Mouse (Mus musculus) ES-Bruce4 (cell line): ENCODE data around the gene Prkg1. TPM values are rescaled to one million over a fixed set of nuclear protein-coding genes. Genes with fewer than 3 reads are reported as not detected.

ENCODE experiments used
- H3K27ac ChIP-seq: 2 replicates; pipeline ENCODE4 v1.5.1; 2012; ENCODE audit warnings: low read length, inconsistent platforms; ENCODE audit not compliant: insufficient read depth
- H3K27me3 ChIP-seq: 2 replicates; pipeline ENCODE4 v1.6.1; 2012; ENCODE audit warnings: mild to moderate bottlenecking, low read length, inconsistent platforms; ENCODE audit not compliant: control insufficient read depth, poor library complexity, insufficient read depth, severe bottlenecking
- H3K36me3 ChIP-seq: 2 replicates; pipeline ENCODE4 v1.6.1; 2012; ENCODE audit warnings: inconsistent platforms, mild to moderate bottlenecking, low read length, moderate library complexity; ENCODE audit not compliant: control insufficient read depth, poor library complexity, insufficient read depth, severe bottlenecking
- H3K4me1 ChIP-seq: one replicate; pipeline ENCODE4 v1.8.1; 2011; ENCODE audit warnings: low read length; ENCODE audit not compliant: control insufficient read depth, insufficient read depth
- H3K4me3 ChIP-seq: 2 replicates; pipeline ENCODE4 v1.5.1; 2011; ENCODE audit warnings: low read depth, mild to moderate bottlenecking, low read length
- H3K9ac ChIP-seq: 2 replicates; pipeline ENCODE4 v1.6.1; 2012; ENCODE audit warnings: low read depth, mild to moderate bottlenecking, inconsistent platforms; ENCODE audit not compliant: poor library complexity, severe bottlenecking
- H3K9me3 ChIP-seq: replicated peaks from 2 replicates; pipeline ENCODE4 v1.6.1; 2012; ENCODE audit warnings: mild to moderate bottlenecking, low read length, inconsistent platforms; ENCODE audit not compliant: control insufficient read depth, poor library complexity, insufficient read depth, severe bottlenecking
- CTCF ChIP-seq: IDR thresholded peaks from one replicate; pipeline ENCODE4 v1.8.1; 2011; ENCODE audit warnings: low read depth, low read length
- EP300 ChIP-seq: IDR thresholded peaks from 2 replicates; pipeline ENCODE4 v1.6.1; 2011; ENCODE audit warnings: low read depth, low read length; ENCODE audit not compliant: insufficient read depth
- POLR2A ChIP-seq: IDR thresholded peaks from one replicate; pipeline ENCODE4 v1.8.1; 2011; ENCODE audit warnings: low read length; ENCODE audit not compliant: insufficient read depth
- polyA plus RNA-seq: library from polyadenylated mRNA; stranded (reverse); fragments of >200 nt; gene quantifications from 2 replicates; pipeline ENCODE4 v1.2.4, GENCODE M21; 2011; ENCODE audit warnings: low read depth; ENCODE audit not compliant: missing spikeins, insufficient read depth, insufficient read length

Prkg1 gene
- polyA plus RNA-seq, 1 experiment = 0.46 TPM

GRCm38 (mm10) chr19:31577092-31577491 is 187.7 kb downstream of the Prkg1 start:
- Histone ChIP-seq H3K27ac (no peak overlapping the region), H3K36me3 (no peaks in the 10 kb centered on the region), H3K9ac (no peak overlapping the region), H3K9me3 (no peaks in the 10 kb centered on the region), H3K4me1 (no peaks in the 10 kb centered on the region), H3K4me3 (no peak overlapping the region), H3K27me3 (no peaks in the 10 kb centered on the region)
- TF ChIP-seq EP300 (no peak), CTCF (no peak), POLR2A (no peak)

GRCm38 (mm10) chr19:31564329-31564728 is 200.5 kb downstream of the Prkg1 start:
- no peaks in the 10 kb centered on the region for H3K27me3 ChIP-seq
- no peaks in the 10 kb centered on the region for H3K4me1 ChIP-seq
- H3K9me3 ChIP-seq = no peaks in the 10 kb centered on the region
- no peak overlapping the region for H3K27ac ChIP-seq
- TF ChIP-seq EP300 (no peak), CTCF (no peak), POLR2A (no peak)
- H3K4me3 ChIP-seq = no peak overlapping the region
- H3K36me3 ChIP-seq = no peaks in the 10 kb centered on the region
- H3K9ac ChIP-seq = no peak overlapping the region

- Histone ChIP-seq H3K4me1 (no peaks in the 10 kb centered on the region), H3K9me3 (no peaks in the 10 kb centered on the region), H3K27ac (no peak overlapping the region), H3K9ac (no peak overlapping the region), H3K36me3 (no peaks in the 10 kb centered on the region), H3K4me3 (no peak overlapping the region), H3K27me3 (no peaks in the 10 kb centered on the region)
- TF ChIP-seq CTCF (no peak), POLR2A (no peak), EP300 (no peak)
These were observed 218.8 kb downstream of the Prkg1 start for GRCm38 (mm10) chr19:31546063-31546462.

- Histone ChIP-seq H3K9ac (no peak overlapping the region), H3K27ac (no peak overlapping the region), H3K9me3 (no peaks in the 10 kb centered on the region), H3K27me3 (no peaks in the 10 kb centered on the region), H3K36me3 (no peaks in the 10 kb centered on the region), H3K4me3 (no peak overlapping the region), H3K4me1 (no peaks in the 10 kb centered on the region)
- TF ChIP-seq CTCF = no peak
- TF ChIP-seq EP300 = no peak
- TF ChIP-seq POLR2A = no peak
These were observed 233.5 kb downstream of the Prkg1 start for GRCm38 (mm10) chr19:31531249-31531740.

GRCm38 (mm10) chr19:31530616-31531015 is 234.2 kb downstream of the Prkg1 start:
- Histone ChIP-seq H3K27me3 (no peaks in the 10 kb centered on the region), H3K9ac (no peak overlapping the region), H3K4me1 (no peaks in the 10 kb centered on the region), H3K4me3 (no peak overlapping the region), H3K36me3 (no peaks in the 10 kb centered on the region), H3K9me3 (no peaks in the 10 kb centered on the region), H3K27ac (no peak overlapping the region)
- TF ChIP-seq POLR2A = no peak
- TF ChIP-seq CTCF = no peak
- TF ChIP-seq EP300 = no peak

DNA sequence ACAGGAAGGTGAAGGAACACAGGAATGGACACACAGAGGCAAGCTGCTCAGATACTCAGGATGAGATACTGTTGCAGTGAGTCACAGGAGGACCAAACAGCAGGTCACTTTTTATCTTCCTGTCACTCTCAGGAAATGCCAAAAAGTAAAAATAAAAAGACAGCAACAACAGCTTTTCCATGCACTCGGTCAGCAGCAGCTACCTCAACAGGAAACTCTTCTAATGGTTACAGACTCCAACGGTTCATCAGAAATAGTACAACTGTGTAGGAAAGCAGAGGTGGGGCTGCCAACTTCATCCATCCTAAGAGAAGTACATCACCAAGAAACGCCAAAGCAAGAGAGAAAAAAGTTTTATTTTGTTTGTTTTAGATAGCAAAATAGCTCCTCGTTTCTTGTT is 234.9 kb downstream of the Prkg1 start:
- H3K4me1 ChIP-seq = no peaks in the 10 kb centered on the region
- H3K9me3 ChIP-seq = no peaks in the 10 kb centered on the region
- no peak overlapping the region for H3K4me3 ChIP-seq
- no peaks in the 10 kb centered on the region for H3K36me3 ChIP-seq
- no peak overlapping the region for H3K27ac ChIP-seq
- H3K27me3 ChIP-seq = no peaks in the 10 kb centered on the region
- TF ChIP-seq CTCF = no peak
- no peak for TF ChIP-seq EP300
- TF ChIP-seq POLR2A = no peak
- H3K9ac ChIP-seq = no peak overlapping the region

DNA sequence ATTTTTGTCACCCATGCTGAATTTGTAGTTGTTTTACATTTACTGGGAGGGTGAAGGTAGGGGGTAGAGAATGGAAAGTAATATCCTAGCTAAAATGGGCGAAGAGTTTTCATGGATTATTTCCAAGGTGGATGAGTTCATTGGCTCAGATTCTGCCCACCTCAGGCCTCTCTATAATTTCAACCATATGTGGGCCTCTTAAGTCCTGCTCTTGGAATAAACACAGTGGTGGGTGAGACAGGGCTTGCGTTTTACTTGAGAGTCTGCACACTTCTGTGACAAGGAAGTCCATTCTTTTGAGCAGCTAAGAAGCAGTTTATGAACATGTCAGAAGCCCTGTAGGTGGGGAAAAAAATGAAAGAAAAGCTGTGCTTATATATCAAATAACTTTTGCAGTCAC is 250.3 kb downstream of the Prkg1 start:
- no peak overlapping the region for H3K9ac ChIP-seq
- no peak for TF ChIP-seq POLR2A
- no peak for TF ChIP-seq EP300
- no peak for TF ChIP-seq CTCF
- no peaks in the 10 kb centered on the region for H3K9me3 ChIP-seq
- no peak overlapping the region for H3K27ac ChIP-seq
- no peaks in the 10 kb centered on the region for H3K27me3 ChIP-seq
- no peaks in the 10 kb centered on the region for H3K4me1 ChIP-seq
- H3K36me3 ChIP-seq = no peaks in the 10 kb centered on the region
- no peak overlapping the region for H3K4me3 ChIP-seq
